Mouse (Mus musculus): ENCODE measurements around the gene Arih1.

Arih1 gene

GRCm38 (mm10) chr9:59484760-59485159 lies 1.7 kb downstream of the Arih1 start:
- ChIA-PET POLR2A (interaction anchor here (0.7 to 3.9 kb wide), 24 partner anchors 8 to 240 kb away, joined by 3 to 14 read pairs (median 4); partner anchors contain the start of genes Adpgk (in 1 of the 4), Celf6 (in 1 of the 4), Hexa (in 1 of the 4) and Parp6 (in 1 of the 4)), CTCF (interaction anchor here in 2 of 4 experiments (0.6 to 1.2 kb wide), 2 partner anchors 33 to 145 kb away, joined by 3 read pairs; no protein-coding TSS in a partner anchor)

GRCm38 (mm10) chr9:59482419-59482818 lies 4.0 kb downstream of the Arih1 start:
- CTCF ChIA-PET, result interaction anchor here (0.5 to 2.9 kb wide), 32 partner anchors 9 to 1941 kb away, joined by 3 to 13 read pairs (median 5); partner anchors contain the start of genes Adpgk (in 1 of the 4) and Celf6 (in 1 of the 4)
- POLR2A ChIA-PET, result interaction anchor here in 3 of 4 experiments (0.5 to 3.9 kb wide), 41 partner anchors 9 to 911 kb away, joined by 3 to 21 read pairs (median 4); partner anchors contain the start of genes Adpgk (in 2 of the 3), Hexa (in 2 of the 3), Pkm (in 2 of the 3) and Tmem202 (in 2 of the 3)

DNA sequence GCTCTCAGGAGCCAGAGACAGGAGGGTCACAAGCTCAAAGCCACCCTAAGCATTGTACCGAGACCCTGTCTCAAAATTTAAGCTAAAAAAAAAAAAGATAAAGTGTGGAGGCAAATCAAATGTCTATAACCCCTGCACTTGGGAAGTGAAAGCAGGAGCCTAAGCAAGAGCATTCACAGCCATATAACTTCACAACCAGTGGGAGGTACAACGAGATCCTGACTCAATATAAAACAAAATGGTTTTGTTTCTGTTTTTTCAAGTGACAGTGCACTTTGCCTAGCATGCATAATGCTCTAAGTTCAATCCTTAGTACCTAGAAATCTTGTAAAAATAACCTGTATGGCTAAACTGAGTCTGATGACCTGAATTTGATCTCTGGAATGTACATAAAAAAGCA lies 9.8 kb downstream of the Arih1 start:
- POLR2A ChIA-PET, result interaction anchor here (0.5 to 1.9 kb wide), 11 partner anchors 8 to 565 kb away, joined by 3 to 5 read pairs (median 3); partner anchors contain the start of genes Arih1 (in 2 of the 4) and Pkm (in 1 of the 4)
- CTCF ChIA-PET, result interaction anchor here in 3 of 4 experiments (0.6 to 0.7 kb wide), 3 partner anchors 90 to 1514 kb away, joined by 3 to 5 read pairs (median 4); no protein-coding TSS in a partner anchor

DNA sequence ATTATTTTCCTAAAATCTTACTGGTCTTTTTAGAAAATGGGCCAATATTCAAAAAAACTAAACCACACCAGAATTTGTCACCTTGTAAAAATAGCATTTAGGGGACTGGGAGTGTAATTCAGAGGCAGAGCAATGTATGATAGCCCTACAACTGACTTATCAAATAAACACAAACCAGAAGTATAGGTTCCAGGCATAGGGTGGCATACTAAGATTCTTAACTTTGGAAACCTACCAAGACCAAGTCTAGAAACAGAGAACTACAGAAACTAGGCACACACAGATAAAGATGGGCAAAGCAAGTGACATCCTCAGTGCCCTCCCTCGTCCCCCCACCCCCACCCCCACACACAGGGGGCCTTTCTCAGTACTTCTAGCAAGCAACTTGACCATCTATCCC lies 11.6 kb downstream of the Arih1 start:
- ChIA-PET POLR2A (interaction anchor here in 2 of 4 experiments (1.2 to 2.7 kb wide), 4 partner anchors 10 to 200 kb away, joined by 3 to 14 read pairs (median 6); partner anchors contain the start of gene Arih1 (in 1 of the 2)), CTCF (no interaction called here)

DNA sequence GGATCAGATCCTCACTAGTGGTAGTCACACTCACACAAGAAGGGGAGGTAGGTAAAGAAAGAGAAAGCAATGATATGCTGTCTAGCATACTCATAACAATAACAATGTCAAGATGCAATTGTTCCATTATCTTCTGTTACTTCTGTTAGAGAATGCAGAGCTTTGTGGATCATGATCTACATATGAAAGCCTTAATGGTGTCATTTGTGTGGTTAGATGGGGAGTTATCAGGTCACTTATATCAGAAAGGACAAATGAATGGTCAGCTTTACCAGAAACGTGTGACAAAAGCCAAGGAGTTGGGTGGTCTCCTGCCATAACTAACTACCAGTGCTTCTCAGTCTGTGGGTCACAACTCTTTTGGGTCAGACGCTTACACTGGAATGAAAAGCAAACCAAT lies 13.2 kb downstream of the Arih1 start:
- ChIA-PET POLR2A (interaction anchor here in 3 of 4 experiments (0.8 to 3.5 kb wide), 15 partner anchors 9 to 182 kb away, joined by 3 to 21 read pairs (median 5); partner anchors contain the start of genes Adpgk (in 1 of the 3), Arih1 (in 1 of the 3), Hexa (in 1 of the 3) and Tmem202 (in 1 of the 3)), CTCF (interaction anchor here in 2 of 4 experiments (1.0 to 2.2 kb wide), 2 partner anchors 9 kb away, joined by 8 to 10 read pairs; no protein-coding TSS in a partner anchor)

DNA sequence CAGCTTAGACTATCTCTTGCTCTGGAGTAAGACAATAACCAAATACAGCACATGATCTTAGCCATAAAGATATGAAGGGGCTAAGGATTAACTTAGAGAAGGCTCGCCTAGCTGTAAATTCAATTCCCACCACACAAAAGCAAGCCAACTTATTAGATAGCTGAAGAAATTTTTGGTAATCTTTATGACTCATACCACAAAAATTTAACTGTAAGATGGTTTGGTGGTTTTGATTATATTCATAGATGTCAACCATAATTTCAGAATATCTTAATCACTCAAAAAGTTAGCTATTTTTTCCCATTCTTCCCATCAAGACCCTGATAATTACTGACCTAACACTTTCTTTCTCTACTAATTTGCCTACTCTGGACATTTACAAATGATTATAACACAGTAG lies 17.0 kb downstream of the Arih1 start:
- CTCF ChIA-PET, result interaction anchor here in 2 of 4 experiments (1.6 to 1.8 kb wide), 2 partner anchors 13 kb away, joined by 6 read pairs; no protein-coding TSS in a partner anchor
- POLR2A ChIA-PET, result interaction anchor here in 3 of 4 experiments (0.6 to 4.3 kb wide), 10 partner anchors 10 to 96 kb away, joined by 3 to 21 read pairs (median 4); partner anchors contain the start of genes Hexa (in 1 of the 3) and Tmem202 (in 1 of the 3)

DNA sequence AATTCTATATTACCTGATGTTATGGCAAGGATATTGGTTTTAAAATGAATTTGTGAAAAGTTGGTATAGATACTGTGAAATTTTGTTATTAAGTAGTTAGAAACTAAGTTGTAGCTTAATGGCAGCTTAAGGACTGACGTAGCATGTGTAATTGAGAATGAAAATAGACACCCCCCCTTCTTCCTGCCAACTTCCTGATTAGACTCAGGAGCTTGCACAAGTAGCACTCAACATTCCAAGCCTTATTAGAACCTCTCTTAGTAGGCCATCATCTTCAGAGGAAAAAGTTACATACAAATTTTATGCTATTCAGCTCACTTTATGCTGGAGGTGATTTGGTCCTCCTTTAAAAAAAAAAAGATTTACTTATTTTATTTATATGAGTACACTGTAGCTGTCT lies 22.1 kb downstream of the Arih1 start:
- ChIA-PET CTCF (interaction anchor here in 1 of 4 experiments (0.6 kb wide), 1 partner anchor 56 kb away, joined by 3 read pairs; no protein-coding TSS in a partner anchor), POLR2A (interaction anchor here in 2 of 4 experiments (0.9 to 3.7 kb wide), 7 partner anchors 9 to 192 kb away, joined by 3 to 14 read pairs (median 5); partner anchors contain the start of gene Pkm (in 1 of the 2))

DNA sequence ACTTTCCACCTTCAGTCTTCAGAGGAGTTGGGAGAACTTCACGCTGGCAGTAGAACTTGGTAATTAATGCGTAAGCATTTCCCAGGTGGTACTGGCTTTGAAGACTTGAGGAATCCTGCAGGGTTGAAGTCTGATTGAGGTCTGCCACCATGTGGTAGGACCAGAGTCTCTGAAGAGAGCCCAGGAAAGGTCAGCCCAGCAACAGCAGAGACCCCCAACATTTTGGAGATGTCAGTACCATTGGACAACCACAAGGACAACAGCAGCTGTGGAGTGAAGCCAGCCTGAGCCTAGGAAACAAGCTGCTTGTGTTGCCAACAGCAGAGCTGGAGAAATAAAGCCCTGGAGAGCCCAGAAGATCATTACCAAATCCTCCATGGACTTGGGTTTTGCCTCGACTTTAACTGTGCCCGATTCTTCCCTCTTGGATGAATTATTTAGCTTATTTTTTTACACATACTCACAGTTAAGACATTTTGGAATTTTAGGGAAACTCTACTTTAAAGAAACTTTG lies 27.4 kb downstream of the Arih1 start:
- ChIA-PET CTCF (interaction anchor here in 1 of 4 experiments (1.7 kb wide), 1 partner anchor 24 kb away, joined by 6 read pairs; no protein-coding TSS in a partner anchor), POLR2A (interaction anchor here in 3 of 4 experiments (0.7 to 3.2 kb wide), 10 partner anchors 10 to 1652 kb away, joined by 3 to 21 read pairs (median 3); no protein-coding TSS in a partner anchor)

DNA sequence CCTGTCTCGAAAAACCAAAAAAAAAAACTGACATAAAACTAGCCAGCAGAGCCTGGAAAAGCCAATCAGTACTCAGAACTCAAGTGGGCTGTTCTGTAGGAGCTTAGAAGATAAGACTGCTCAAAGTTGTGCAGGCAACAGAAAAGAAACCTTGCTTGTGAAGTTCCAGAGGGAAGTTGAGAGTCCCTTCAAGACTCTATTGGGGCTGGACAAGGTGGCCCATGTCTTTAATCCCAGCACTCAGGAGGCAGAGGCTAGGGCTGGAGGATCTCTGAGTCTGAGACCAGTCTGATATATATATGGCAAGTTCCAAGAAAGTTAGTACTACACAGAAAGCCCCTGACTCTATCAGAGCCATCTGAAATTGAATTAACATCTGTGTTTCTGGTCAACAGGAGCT lies 28.0 kb downstream of the Arih1 start:
- CTCF ChIA-PET, result interaction anchor here in 1 of 4 experiments (1.7 kb wide), 1 partner anchor 24 kb away, joined by 6 read pairs; no protein-coding TSS in a partner anchor
- POLR2A ChIA-PET, result interaction anchor here in 2 of 4 experiments (0.7 to 3.2 kb wide), 7 partner anchors 11 to 1653 kb away, joined by 3 to 21 read pairs (median 4); no protein-coding TSS in a partner anchor

- ChIA-PET POLR2A (interaction anchor here in 2 of 4 experiments (1.0 to 3.2 kb wide), 4 partner anchors 12 to 27 kb away, joined by 3 to 21 read pairs (median 4); no protein-coding TSS in a partner anchor), CTCF (no interaction called here)
Observed at GRCm38 (mm10) chr9:59457671-59458070, 28.7 kb downstream of the Arih1 start.

- CTCF ChIA-PET, result interaction anchor here in 1 of 4 experiments (2.0 kb wide), 1 partner anchor 26 kb away, joined by 7 read pairs; no protein-coding TSS in a partner anchor
Observed at GRCm38 (mm10) chr9:59455404-59456068, 30.9 kb downstream of the Arih1 start.

GRCm38 (mm10) chr9:59433729-59434128 lies 52.7 kb downstream of the Arih1 start:
- ChIA-PET POLR2A (no interaction called here), CTCF (no interaction called here)

More at GRCm38 (mm10) chr9:59455404-59456068, 30.9 kb downstream of the Arih1 start:
- POLR2A ChIA-PET, result interaction anchor here in 3 of 4 experiments (0.6 to 3.1 kb wide), 15 partner anchors 9 to 363 kb away, joined by 3 to 15 read pairs (median 5); partner anchors contain the start of genes Adpgk (in 1 of the 3), Arih1 (in 1 of the 3) and Celf6 (in 1 of the 3)

DNA sequence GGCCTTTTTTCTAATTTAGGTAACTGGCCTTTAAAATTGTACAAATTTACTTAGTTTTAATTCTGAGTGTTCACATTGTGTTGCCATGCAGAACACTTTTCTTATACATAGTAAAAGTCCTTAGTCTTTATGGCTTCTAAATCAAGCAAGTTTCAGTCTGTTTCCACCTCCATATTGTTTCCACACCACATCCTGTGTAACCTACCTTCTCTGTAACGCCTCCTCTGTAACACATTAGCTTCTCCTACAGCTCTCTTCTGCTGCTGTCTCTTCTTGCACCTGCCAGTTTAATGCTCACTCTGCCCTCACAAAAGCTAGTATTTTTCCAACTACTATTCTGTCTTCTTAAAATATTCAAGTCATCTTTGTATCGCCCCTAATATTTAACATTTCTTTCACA lies 54.8 kb downstream of the Arih1 start:
- POLR2A ChIA-PET, result interaction anchor here in 2 of 4 experiments (0.5 to 1.2 kb wide), 2 partner anchors 13 to 73 kb away, joined by 3 to 7 read pairs; no protein-coding TSS in a partner anchor
- CTCF ChIA-PET, result interaction anchor here in 1 of 4 experiments (0.6 kb wide), 1 partner anchor 165 kb away, joined by 6 read pairs; no protein-coding TSS in a partner anchor

DNA sequence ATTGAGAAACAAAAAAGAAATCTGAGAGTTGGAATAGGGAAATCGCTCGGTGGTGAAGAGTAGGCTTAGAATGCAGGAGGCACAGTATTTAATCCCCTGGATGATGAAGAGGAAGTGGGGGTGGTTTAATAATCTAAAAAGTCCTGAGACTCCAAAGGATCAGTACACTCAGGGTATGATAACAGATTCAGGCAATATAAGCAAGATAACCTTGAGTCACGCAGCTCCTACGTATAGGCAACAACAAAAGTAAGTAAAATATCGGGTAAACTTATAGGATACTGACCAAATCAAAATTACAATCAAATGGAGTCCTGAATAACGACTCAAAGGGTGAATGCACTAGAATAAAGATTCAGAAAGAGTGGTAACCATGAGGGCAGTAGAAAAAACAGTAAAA lies 65.9 kb downstream of the Arih1 start:
- CTCF ChIA-PET, result no interaction called here
- POLR2A ChIA-PET, result interaction anchor here in 2 of 4 experiments (0.6 to 2.1 kb wide), 2 partner anchors 12 to 109 kb away, joined by 4 to 5 read pairs; no protein-coding TSS in a partner anchor

- POLR2A ChIA-PET, result interaction anchor here in 1 of 4 experiments (1.0 to 4.4 kb wide), 5 partner anchors 9 to 116 kb away, joined by 3 to 33 read pairs (median 5); partner anchors contain the start of gene Adpgk
- CTCF ChIA-PET, result no interaction called here
Observed at GRCm38 (mm10) chr9:59407271-59407670, 79.1 kb downstream of the Arih1 start.

GRCm38 (mm10) chr9:59389086-59389485 lies 97.3 kb downstream of the Arih1 start:
- ChIA-PET CTCF (no interaction called here), POLR2A (interaction anchor here in 2 of 4 experiments (0.7 to 4.4 kb wide), 6 partner anchors 8 to 267 kb away, joined by 3 to 32 read pairs (median 4); partner anchors contain the start of gene Pkm (in 1 of the 2))

DNA sequence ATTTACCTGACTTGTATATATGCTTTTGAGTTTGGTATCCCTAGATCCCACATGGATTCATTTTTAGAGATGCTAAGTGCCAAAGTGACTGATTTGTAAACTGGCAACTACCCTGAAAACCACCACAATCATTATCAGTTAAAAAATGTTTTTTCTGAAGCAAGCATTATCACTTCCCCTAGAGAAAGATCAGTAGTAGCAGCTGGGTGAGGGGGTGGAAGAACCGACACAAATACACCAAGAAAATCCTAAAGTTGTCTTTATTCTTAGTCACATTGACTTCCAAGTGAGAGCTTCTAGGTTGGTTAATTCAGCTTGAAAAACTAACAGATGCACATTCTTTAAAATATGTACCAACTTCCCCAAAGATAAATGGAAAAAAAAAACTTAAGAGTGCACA lies 98.1 kb downstream of the Arih1 start:
- CTCF ChIA-PET, result no interaction called here
- POLR2A ChIA-PET, result interaction anchor here in 2 of 4 experiments (0.6 to 4.4 kb wide), 7 partner anchors 9 to 500 kb away, joined by 3 to 32 read pairs (median 4); no protein-coding TSS in a partner anchor

- POLR2A ChIA-PET, result interaction anchor here (0.6 to 4.4 kb wide), 14 partner anchors 10 to 935 kb away, joined by 3 to 32 read pairs (median 3); partner anchors contain the start of gene Bbs4 (in 1 of the 4)
Observed at GRCm38 (mm10) chr9:59387461-59387860, 99.0 kb downstream of the Arih1 start.

More at GRCm38 (mm10) chr9:59387461-59387860, 99.0 kb downstream of the Arih1 start:
- CTCF ChIA-PET, result interaction anchor here in 3 of 4 experiments (0.7 kb wide), 4 partner anchors 31 to 1397 kb away, joined by 3 to 8 read pairs (median 3); no protein-coding TSS in a partner anchor
